Mouse (Mus musculus): ENCODE results near the gene Myh14. TPM values are rescaled to one million over a fixed set of nuclear protein-coding genes. Genes with fewer than 3 reads are reported as not detected.
"Not testable (repeated sequence)": the region's sequence is repeated elsewhere in the genome, so short reads cannot be mapped to it uniquely, and the experiment has no call there.

The Myh14 gene
- total RNA-seq (2017) = not detected in 2 replicates

- ATAC-seq (ENCODE audit: extremely low read depth, insufficient number of reproducible peaks, low FRiP score, poor library complexity, severe bottlenecking) = no peak
Observed at GRCm38 (mm10) chr7:44670803-44671202, at the start of gene Myh14. TSS of gene Myh14 (minus strand) at chr7:44670843.

- ATAC-seq (ENCODE audit: extremely low read depth, insufficient number of reproducible peaks, low FRiP score, poor library complexity, severe bottlenecking) = no peak
Observed at GRCm38 (mm10) chr7:44709881-44710280, 39.2 kb upstream of the Myh14 start.

GRCm38 (mm10) chr7:44708574-44708973 lies 37.9 kb upstream of the Myh14 start, which contains the start of gene Izumo2:
TSS of gene Izumo2 (plus strand) at chr7:44708742.
- no peak for ATAC-seq (ENCODE audit: extremely low read depth, insufficient number of reproducible peaks, low FRiP score, poor library complexity, severe bottlenecking)

GRCm38 (mm10) chr7:44708093-44708492 lies 37.5 kb upstream of the Myh14 start:
- ATAC-seq (ENCODE audit: extremely low read depth, insufficient number of reproducible peaks, low FRiP score, poor library complexity, severe bottlenecking) = not testable (repeated sequence)

GRCm38 (mm10) chr7:44707169-44707675 lies 36.6 kb upstream of the Myh14 start:
- ATAC-seq (ENCODE audit: extremely low read depth, insufficient number of reproducible peaks, low FRiP score, poor library complexity, severe bottlenecking) = no peak

- no peak for ATAC-seq (ENCODE audit: extremely low read depth, insufficient number of reproducible peaks, low FRiP score, poor library complexity, severe bottlenecking)
Observed at GRCm38 (mm10) chr7:44706322-44706721, 35.7 kb upstream of the Myh14 start.

GRCm38 (mm10) chr7:44705086-44705485 lies 34.4 kb upstream of the Myh14 start:
- ATAC-seq (ENCODE audit: extremely low read depth, insufficient number of reproducible peaks, low FRiP score, poor library complexity, severe bottlenecking) = no peak

GRCm38 (mm10) chr7:44704363-44704762 lies 33.7 kb upstream of the Myh14 start:
- no peak for ATAC-seq (ENCODE audit: extremely low read depth, insufficient number of reproducible peaks, low FRiP score, poor library complexity, severe bottlenecking)

GRCm38 (mm10) chr7:44702985-44703384 lies 32.3 kb upstream of the Myh14 start:
- ATAC-seq (ENCODE audit: extremely low read depth, insufficient number of reproducible peaks, low FRiP score, poor library complexity, severe bottlenecking) = no peak

GRCm38 (mm10) chr7:44701921-44702320 lies 31.3 kb upstream of the Myh14 start:
- 0 out of 2 replicates have a peak, but pooled peaks have one; percentile 9 for ATAC-seq (ENCODE audit: extremely low read depth, insufficient number of reproducible peaks, low FRiP score, poor library complexity, severe bottlenecking)

GRCm38 (mm10) chr7:44697980-44698379 lies 27.3 kb upstream of the Myh14 start:
- no peak for ATAC-seq (ENCODE audit: extremely low read depth, insufficient number of reproducible peaks, low FRiP score, poor library complexity, severe bottlenecking)

GRCm38 (mm10) chr7:44697191-44697710 lies 26.6 kb upstream of the Myh14 start:
- ATAC-seq (ENCODE audit: extremely low read depth, insufficient number of reproducible peaks, low FRiP score, poor library complexity, severe bottlenecking) = no peak

GRCm38 (mm10) chr7:44695223-44695622 lies 24.6 kb upstream of the Myh14 start:
- no peak for ATAC-seq (ENCODE audit: extremely low read depth, insufficient number of reproducible peaks, low FRiP score, poor library complexity, severe bottlenecking)

GRCm38 (mm10) chr7:44693427-44694175 lies 23.0 kb upstream of the Myh14 start:
- no peak for ATAC-seq (ENCODE audit: extremely low read depth, insufficient number of reproducible peaks, low FRiP score, poor library complexity, severe bottlenecking)

GRCm38 (mm10) chr7:44689331-44689730 lies 18.7 kb upstream of the Myh14 start:
- no peak for ATAC-seq (ENCODE audit: extremely low read depth, insufficient number of reproducible peaks, low FRiP score, poor library complexity, severe bottlenecking)

GRCm38 (mm10) chr7:44688890-44689289 lies 18.2 kb upstream of the Myh14 start:
- ATAC-seq (ENCODE audit: extremely low read depth, insufficient number of reproducible peaks, low FRiP score, poor library complexity, severe bottlenecking) = no peak

- no peak for ATAC-seq (ENCODE audit: extremely low read depth, insufficient number of reproducible peaks, low FRiP score, poor library complexity, severe bottlenecking)
Observed at GRCm38 (mm10) chr7:44685531-44686402, 15.1 kb upstream of the Myh14 start.

GRCm38 (mm10) chr7:44683656-44684055 lies 13.0 kb upstream of the Myh14 start:
- ATAC-seq (ENCODE audit: extremely low read depth, insufficient number of reproducible peaks, low FRiP score, poor library complexity, severe bottlenecking) = no peak

- no peak for ATAC-seq (ENCODE audit: extremely low read depth, insufficient number of reproducible peaks, low FRiP score, poor library complexity, severe bottlenecking)
Observed at GRCm38 (mm10) chr7:44676611-44677010, 6.0 kb upstream of the Myh14 start.
